Mouse (Mus musculus) brain, embryonic 14.5 days (tissue): ENCODE measurements around the gene Car10.

Source experiments
- CTCF ChIP-seq: fragments of 200-500 bp; IDR thresholded peaks from 2 replicates; pipeline ENCODE4 v1.5.1; 2012; ENCODE audit warnings: inconsistent platforms, mild to moderate bottlenecking, moderate library complexity, borderline replicate concordance; ENCODE audit not compliant: insufficient read depth, insufficient read length; ENCODE audit errors: extremely low read depth
- POLR2A ChIP-seq: fragments of 200-500 bp; IDR thresholded peaks from 2 replicates; pipeline ENCODE4 v1.6.1; 2012; ENCODE audit warnings: mild to moderate bottlenecking, inconsistent platforms, borderline replicate concordance; ENCODE audit not compliant: poor library complexity, insufficient read depth, insufficient read length, severe bottlenecking; ENCODE audit errors: extremely low read depth

DNA sequence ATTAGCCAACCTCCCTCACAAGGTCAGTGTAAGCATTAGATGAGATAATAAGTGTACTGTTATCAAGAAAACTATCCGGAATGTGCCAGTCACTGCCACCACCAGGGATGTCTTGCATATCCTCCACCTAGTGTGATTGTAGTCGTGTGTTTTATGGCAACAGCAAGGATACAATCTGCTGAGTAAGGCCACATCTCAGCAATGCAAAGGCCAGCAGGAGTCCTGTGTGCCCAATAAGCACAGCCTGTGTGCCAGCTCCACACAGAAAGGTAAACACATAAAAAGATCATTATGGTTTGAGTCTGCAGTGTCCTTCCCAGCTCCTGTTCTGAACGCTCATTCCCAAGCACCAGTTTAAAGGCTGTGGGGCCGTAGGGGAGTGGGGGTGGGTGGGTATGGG is 386.8 kb downstream of the Car10 start:
- TF ChIP-seq CTCF (no peak), POLR2A (no peak)
